Mouse (Mus musculus) embryonic fibroblast, embryonic 13.5 days (primary cell): ENCODE data around the gene Gm21973.

Experiments
- CTCF ChIP-seq: IDR thresholded peaks from 2 replicates; pipeline ENCODE4 v1.5.1; 2011; ENCODE audit warnings: mild to moderate bottlenecking, control low read depth, low read length, moderate library complexity, borderline replicate concordance; ENCODE audit not compliant: insufficient read depth
- POLR2A ChIP-seq: IDR thresholded peaks from 2 replicates; pipeline ENCODE4 v1.6.1; 2011; ENCODE audit warnings: low read depth, mild to moderate bottlenecking, control low read depth, low read length, moderate library complexity

- TF ChIP-seq POLR2A (no peak), CTCF (no peak)
Measured at GRCm38 (mm10) chr15:10313522-10314455, 11.4 kb upstream of the Gm21973 start.
